Mouse (Mus musculus) ES-E14 (cell line): ENCODE data around the gene Efcab3.

Source experiments
- CHD2 ChIP-seq: IDR thresholded peaks from 2 replicates; pipeline ENCODE4 v1.6.1; 2014; ENCODE audit warnings: mild to moderate bottlenecking, low read depth, low read length, inconsistent platforms
- HCFC1 ChIP-seq: IDR thresholded peaks from 2 replicates; pipeline ENCODE4 v1.6.1; 2012; ENCODE audit warnings: low read length, inconsistent platforms, borderline replicate concordance; ENCODE audit not compliant: insufficient read depth
- MAFK ChIP-seq: IDR thresholded peaks from 2 replicates; pipeline ENCODE4 v1.6.1; 2014; ENCODE audit warnings: mild to moderate bottlenecking, low read depth, low read length, inconsistent platforms; ENCODE audit not compliant: insufficient read depth
- ZC3H11A ChIP-seq: IDR thresholded peaks from 2 replicates; pipeline ENCODE4 v1.6.1; 2012; ENCODE audit warnings: low read depth, mild to moderate bottlenecking, inconsistent platforms, low read length, borderline replicate concordance
- ZNF384 ChIP-seq: IDR thresholded peaks from 2 replicates; pipeline ENCODE4 v1.6.1; 2012; ENCODE audit warnings: low read depth, low read length, inconsistent platforms

DNA sequence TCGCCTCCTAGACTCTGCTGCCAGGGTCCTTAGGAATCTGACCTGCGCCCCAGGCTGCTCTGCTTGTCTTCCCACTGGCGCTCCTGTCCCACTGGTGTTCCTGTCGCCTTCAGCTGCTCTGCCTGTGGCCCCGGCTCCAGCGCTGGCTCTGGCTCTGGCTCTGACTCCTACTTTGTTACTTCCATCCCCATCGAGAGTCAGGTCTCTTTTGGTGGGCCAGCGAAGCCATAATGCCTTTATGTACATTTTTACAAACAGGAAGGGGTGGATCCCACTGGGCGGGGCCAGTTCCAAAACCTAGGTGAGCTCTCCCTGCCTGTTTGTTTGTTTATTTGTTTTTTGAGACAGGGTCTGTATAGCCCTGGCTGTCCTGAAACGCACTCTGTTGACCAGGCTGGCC, 103.4 kb downstream of the Efcab3 start:
- TF ChIP-seq HCFC1: no peak
- no peak for TF ChIP-seq ZC3H11A
- TF ChIP-seq CHD2: no peak
- TF ChIP-seq MAFK: no peak
- TF ChIP-seq ZNF384: no peak
